Mouse (Mus musculus): ENCODE measurements around the gene Cryab. TPM values are rescaled to one million over a fixed set of nuclear protein-coding genes. Genes with fewer than 3 reads are reported as not detected.

Gene Cryab
- polyA plus RNA-seq, 1 experiment from 2014 or later = 5.5 TPM

GRCm38 (mm10) chr9:50724147-50724546 is 27.0 kb upstream of the Cryab start:
- Histone ChIP-seq H3K27me3 (ENCODE audit: control insufficient read depth, insufficient read depth, low read length) (no peaks in the 10 kb centered on the region), H3K9me3 (ENCODE audit: control insufficient read depth, low read length) (no peaks in the 10 kb centered on the region), H3K36me3 (ENCODE audit: control insufficient read depth, insufficient read depth, low read length) (no peaks in the 10 kb centered on the region), H3K4me3 (ENCODE audit: low read depth, low read length) (no peak overlapping the region), H3K9ac (ENCODE audit: low read length) (no peak overlapping the region), H3K4me2 (ENCODE audit: low read depth, low read length, severe bottlenecking) (no peak overlapping the region), H3K27ac (ENCODE audit: low read depth, low read length) (no peak overlapping the region), H3K4me1 (replicated peaks; ENCODE audit: control insufficient read depth, insufficient read depth, low read length) (peaks cover 16% of the 10 kb centered on the region)
- WGBS = 87% methylated on average over 2 of the region's 2 CpGs
- DNase-seq (ENCODE audit: low spot score) = no peak
- ATAC-seq (replicated peaks; ENCODE audit: low FRiP score) = no peak

- ATAC-seq (replicated peaks; ENCODE audit: low FRiP score) (no peak), DNase-seq (ENCODE audit: low spot score) (no peak)
- Histone ChIP-seq H3K9ac (ENCODE audit: low read length) (no peak overlapping the region), H3K4me3 (ENCODE audit: low read depth, low read length) (no peak overlapping the region), H3K27me3 (ENCODE audit: control insufficient read depth, insufficient read depth, low read length) (no peaks in the 10 kb centered on the region), H3K36me3 (ENCODE audit: control insufficient read depth, insufficient read depth, low read length) (no peaks in the 10 kb centered on the region), H3K4me2 (ENCODE audit: low read depth, low read length, severe bottlenecking) (no peak overlapping the region), H3K27ac (ENCODE audit: low read depth, low read length) (0 out of 2 replicates have a peak overlapping the region, but pooled peaks have one; percentile 0), H3K9me3 (ENCODE audit: control insufficient read depth, low read length) (no peaks in the 10 kb centered on the region), H3K4me1 (replicated peaks; ENCODE audit: control insufficient read depth, insufficient read depth, low read length) (peaks cover 16% of the 10 kb centered on the region)
- 49% methylated on average over 3 of the region's 3 CpGs for WGBS
Measured at GRCm38 (mm10) chr9:50724661-50725330, 26.3 kb upstream of the Cryab start.

DNA sequence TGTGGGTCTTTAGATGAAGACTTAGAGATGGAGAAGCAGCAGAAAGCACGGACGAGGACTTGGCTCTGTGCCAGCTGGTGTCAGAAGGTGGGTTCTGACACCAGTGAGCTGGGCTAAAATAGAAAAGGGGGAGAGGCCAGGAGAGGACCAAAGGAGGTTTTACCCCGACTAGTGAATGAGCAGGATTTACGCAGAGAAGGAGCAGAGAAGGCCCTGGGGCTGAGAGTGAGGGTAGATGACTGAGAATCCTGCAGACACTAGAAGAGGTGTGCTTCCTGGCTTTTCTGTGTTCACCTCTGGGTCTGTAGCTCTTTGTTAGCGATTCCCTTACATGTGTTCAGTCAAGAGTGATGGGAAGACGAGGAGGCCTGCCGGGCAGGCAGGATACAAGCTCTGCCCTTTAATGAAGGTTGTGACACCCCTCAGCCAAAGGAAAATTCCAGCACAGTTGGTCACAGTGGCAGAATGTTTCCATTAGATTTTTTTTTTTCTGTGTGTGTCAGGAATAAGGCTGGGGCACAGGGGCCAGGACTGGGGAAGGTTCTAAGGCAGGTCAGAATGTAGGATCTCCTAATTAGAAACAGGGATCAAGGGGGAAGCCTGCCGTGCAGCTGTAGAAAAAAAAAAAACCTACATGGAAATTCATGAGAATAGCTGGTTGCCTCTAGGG is 25.1 kb upstream of the Cryab start:
- Histone ChIP-seq H3K27ac (ENCODE audit: low read depth, low read length) (peak overlapping the region; percentile 0), H3K9ac (ENCODE audit: low read length) (peak overlapping the region; percentile 20; the same call in 1 of the 2 replicates), H3K27me3 (ENCODE audit: control insufficient read depth, insufficient read depth, low read length) (no peaks in the 10 kb centered on the region), H3K9me3 (ENCODE audit: control insufficient read depth, low read length) (no peaks in the 10 kb centered on the region), H3K36me3 (ENCODE audit: control insufficient read depth, insufficient read depth, low read length) (no peaks in the 10 kb centered on the region), H3K4me2 (ENCODE audit: low read depth, low read length, severe bottlenecking) (peak overlapping the region; percentile 89; the same call in 1 of the 2 replicates), H3K4me3 (ENCODE audit: low read depth, low read length) (peak overlapping the region; percentile 9; the same call in 1 of the 2 replicates), H3K4me1 (replicated peaks; ENCODE audit: control insufficient read depth, insufficient read depth, low read length) (peaks cover 16% of the 10 kb centered on the region)
- ATAC-seq (replicated peaks; ENCODE audit: low FRiP score) = no peak
- 28% methylated on average over 8 of the region's 8 CpGs for WGBS
- no peak for DNase-seq (ENCODE audit: low spot score)

DNA sequence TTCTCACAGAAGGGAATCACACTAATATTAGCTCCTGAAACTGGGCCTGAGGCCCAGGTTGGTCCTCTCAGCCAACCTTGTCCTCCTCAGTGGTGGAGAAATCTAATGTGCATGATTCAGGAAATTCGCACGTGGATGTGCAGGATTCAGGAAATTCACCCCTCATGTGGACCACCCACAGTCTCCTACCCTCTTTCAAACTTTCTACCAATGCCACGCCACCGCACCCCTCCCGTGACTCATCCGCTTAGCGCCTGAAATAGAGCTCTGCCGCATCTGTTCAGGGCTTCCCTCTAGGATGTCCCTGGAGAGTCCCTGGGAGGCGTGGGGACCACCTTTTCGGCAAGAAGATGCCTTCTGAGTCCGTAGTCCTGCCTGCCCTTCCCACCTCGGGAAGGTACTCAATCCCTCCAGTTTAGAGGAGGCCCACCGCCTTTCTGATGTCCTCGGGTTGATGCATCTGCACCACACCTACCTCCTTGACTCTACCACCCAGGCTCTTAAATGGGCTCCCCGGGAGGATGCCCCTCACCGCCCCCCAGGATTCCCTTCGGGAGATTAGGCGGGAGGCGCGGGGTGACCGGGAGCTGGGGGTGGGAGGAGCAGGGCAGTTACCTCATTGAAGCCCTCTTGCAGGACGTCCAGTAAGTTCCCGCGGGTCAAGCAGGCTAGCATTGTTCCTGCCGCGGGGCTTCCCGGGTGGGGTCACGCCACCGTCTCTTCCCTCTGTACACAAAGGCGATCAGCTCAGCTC is 23.8 kb upstream of the Cryab start:
- Histone ChIP-seq H3K27me3 (ENCODE audit: control insufficient read depth, insufficient read depth, low read length) (no peaks in the 10 kb centered on the region), H3K4me2 (ENCODE audit: low read depth, low read length, severe bottlenecking) (peak overlapping the region; percentile 89), H3K9ac (ENCODE audit: low read length) (peak overlapping the region; percentile 69), H3K4me3 (ENCODE audit: low read depth, low read length) (peak overlapping the region; percentile 54), H3K4me1 (replicated peaks; ENCODE audit: control insufficient read depth, insufficient read depth, low read length) (peaks cover 15% of the 10 kb centered on the region), H3K27ac (ENCODE audit: low read depth, low read length) (peak overlapping the region; percentile 64), H3K36me3 (ENCODE audit: control insufficient read depth, insufficient read depth, low read length) (no peaks in the 10 kb centered on the region), H3K9me3 (ENCODE audit: control insufficient read depth, low read length) (no peaks in the 10 kb centered on the region)
- ATAC-seq (replicated peaks; ENCODE audit: low FRiP score) (peak; percentile 32), DNase-seq (ENCODE audit: low spot score) (peak; percentile 63)
- 2% methylated on average over 30 of the region's 30 CpGs for WGBS

DNA sequence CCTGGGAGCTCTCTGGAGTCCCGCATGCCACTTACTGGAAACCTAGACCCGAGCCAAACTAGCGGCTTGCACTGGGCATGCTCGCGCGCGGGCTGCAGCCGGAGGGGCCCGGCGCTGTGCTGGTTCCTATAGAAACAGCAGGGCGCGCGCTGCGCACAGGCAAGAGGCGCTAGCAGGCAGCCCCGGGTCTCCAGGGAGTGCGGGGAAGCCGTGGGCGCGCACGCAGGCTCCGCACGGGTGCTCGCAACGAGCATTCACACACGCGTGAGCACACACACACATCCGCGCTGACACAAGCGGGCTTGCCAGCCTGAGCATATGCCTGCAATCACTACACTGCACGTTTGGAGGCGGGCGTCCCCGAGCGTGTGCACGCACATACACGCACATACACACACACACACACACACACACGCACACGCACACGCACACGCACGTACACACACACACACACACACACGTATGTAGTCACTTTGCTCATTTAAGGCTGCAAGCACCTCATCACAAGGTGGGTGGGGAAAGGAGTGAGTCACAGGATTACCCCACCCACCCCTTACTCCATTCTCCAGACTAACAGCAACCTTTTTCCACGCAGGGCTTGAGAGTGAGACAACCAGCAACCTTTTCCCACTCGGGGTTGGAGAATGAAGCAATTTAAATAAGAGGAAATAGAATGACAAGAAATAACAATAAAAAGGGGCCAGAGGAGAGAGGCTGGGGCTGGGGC is 23.0 kb upstream of the Cryab start:
- DNase-seq (ENCODE audit: low spot score) (peak; percentile 91), ATAC-seq (replicated peaks; ENCODE audit: low FRiP score) (peak; percentile 92)
- Histone ChIP-seq H3K4me2 (ENCODE audit: low read depth, low read length, severe bottlenecking) (peak overlapping the region; percentile 89), H3K36me3 (ENCODE audit: control insufficient read depth, insufficient read depth, low read length) (no peaks in the 10 kb centered on the region), H3K4me1 (replicated peaks; ENCODE audit: control insufficient read depth, insufficient read depth, low read length) (peaks cover 16% of the 10 kb centered on the region), H3K9ac (ENCODE audit: low read length) (peak overlapping the region; percentile 69), H3K27me3 (ENCODE audit: control insufficient read depth, insufficient read depth, low read length) (no peaks in the 10 kb centered on the region), H3K27ac (ENCODE audit: low read depth, low read length) (peak overlapping the region; percentile 64; the same call in 1 of the 2 replicates), H3K4me3 (ENCODE audit: low read depth, low read length) (peak overlapping the region; percentile 54), H3K9me3 (ENCODE audit: control insufficient read depth, low read length) (no peaks in the 10 kb centered on the region)
- WGBS = under 1% methylated on average over 45 of the region's 45 CpGs

GRCm38 (mm10) chr9:50729600-50729999 is 21.5 kb upstream of the Cryab start:
- peaks cover 18% of the 10 kb centered on the region for H3K4me1 ChIP-seq (replicated peaks; ENCODE audit: control insufficient read depth, insufficient read depth, low read length)
- DNase-seq (ENCODE audit: low spot score) (no peak), ATAC-seq (replicated peaks; ENCODE audit: low FRiP score) (no peak)
- H3K9me3 ChIP-seq (ENCODE audit: control insufficient read depth, low read length) = no peaks in the 10 kb centered on the region
- no peaks in the 10 kb centered on the region for H3K36me3 ChIP-seq (ENCODE audit: control insufficient read depth, insufficient read depth, low read length)
- no peak overlapping the region for H3K27ac ChIP-seq (ENCODE audit: low read depth, low read length)
- H3K27me3 ChIP-seq (ENCODE audit: control insufficient read depth, insufficient read depth, low read length) = no peaks in the 10 kb centered on the region
- no peak overlapping the region for H3K4me2 ChIP-seq (ENCODE audit: low read depth, low read length, severe bottlenecking)
- H3K9ac ChIP-seq (ENCODE audit: low read length) = no peak overlapping the region
- no peak overlapping the region for H3K4me3 ChIP-seq (ENCODE audit: low read depth, low read length)
- WGBS = 71% methylated on average over 4 of the region's 4 CpGs

- no peak overlapping the region for H3K4me2 ChIP-seq (ENCODE audit: low read depth, low read length, severe bottlenecking)
- peak overlapping the region; percentile 26; the same call in 1 of the 2 replicates for H3K27ac ChIP-seq (ENCODE audit: low read depth, low read length)
- no peaks in the 10 kb centered on the region; the same call in 1 of the 2 replicates for H3K27me3 ChIP-seq (ENCODE audit: control insufficient read depth, insufficient read depth, low read length)
- H3K4me3 ChIP-seq (ENCODE audit: low read depth, low read length) = no peak overlapping the region
- H3K9ac ChIP-seq (ENCODE audit: low read length) = no peak overlapping the region
- DNase-seq (ENCODE audit: low spot score) (no peak), ATAC-seq (replicated peaks; ENCODE audit: low FRiP score) (no peak)
- H3K4me1 ChIP-seq (replicated peaks; ENCODE audit: control insufficient read depth, insufficient read depth, low read length) = peaks cover 5% of the 10 kb centered on the region; the same call in 1 of the 2 replicates
- 14% methylated on average over 4 of the region's 4 CpGs for WGBS
- no peaks in the 10 kb centered on the region for H3K36me3 ChIP-seq (ENCODE audit: control insufficient read depth, insufficient read depth, low read length)
- no peaks in the 10 kb centered on the region for H3K9me3 ChIP-seq (ENCODE audit: control insufficient read depth, low read length)
Measured at GRCm38 (mm10) chr9:50732560-50732959, 18.6 kb upstream of the Cryab start.

GRCm38 (mm10) chr9:50734989-50735388 is 16.1 kb upstream of the Cryab start:
- Histone ChIP-seq H3K27me3 (ENCODE audit: control insufficient read depth, insufficient read depth, low read length) (no peaks in the 10 kb centered on the region; the same call in 1 of the 2 replicates), H3K9me3 (ENCODE audit: control insufficient read depth, low read length) (no peaks in the 10 kb centered on the region), H3K9ac (ENCODE audit: low read length) (no peak overlapping the region), H3K27ac (ENCODE audit: low read depth, low read length) (no peak overlapping the region), H3K4me2 (ENCODE audit: low read depth, low read length, severe bottlenecking) (no peak overlapping the region), H3K36me3 (ENCODE audit: control insufficient read depth, insufficient read depth, low read length) (no peaks in the 10 kb centered on the region), H3K4me3 (ENCODE audit: low read depth, low read length) (no peak overlapping the region), H3K4me1 (replicated peaks; ENCODE audit: control insufficient read depth, insufficient read depth, low read length) (peaks cover 7% of the 10 kb centered on the region; the same call in 1 of the 2 replicates)
- WGBS = 9% methylated on average over 9 of the region's 9 CpGs
- peak; percentile 72 for DNase-seq (ENCODE audit: low spot score)
- ATAC-seq (replicated peaks; ENCODE audit: low FRiP score) = no peak

All from forebrain, embryonic 11.5 days (tissue).